Mouse (Mus musculus) urinary bladder, postnatal 10 days (tissue): ENCODE results near the gene Urad.

Experiments
- DNase-seq: peaks from one replicate; pipeline ENCODE4 v3.0.0; 2022; ENCODE audit warnings: low spot score

The Urad gene

GRCm38 (mm10) chr5:147269926-147270672, 52.1 kb downstream of the Urad start, which contains the start of gene Pdx1:
TSS of gene Pdx1 (plus strand) at chr5:147269959.
- DNase-seq = no peak

- DNase-seq = no peak
Measured at GRCm38 (mm10) chr5:147269371-147269770, 52.9 kb downstream of the Urad start.

GRCm38 (mm10) chr5:147268728-147269127, 53.5 kb downstream of the Urad start:
- no peak for DNase-seq

DNA sequence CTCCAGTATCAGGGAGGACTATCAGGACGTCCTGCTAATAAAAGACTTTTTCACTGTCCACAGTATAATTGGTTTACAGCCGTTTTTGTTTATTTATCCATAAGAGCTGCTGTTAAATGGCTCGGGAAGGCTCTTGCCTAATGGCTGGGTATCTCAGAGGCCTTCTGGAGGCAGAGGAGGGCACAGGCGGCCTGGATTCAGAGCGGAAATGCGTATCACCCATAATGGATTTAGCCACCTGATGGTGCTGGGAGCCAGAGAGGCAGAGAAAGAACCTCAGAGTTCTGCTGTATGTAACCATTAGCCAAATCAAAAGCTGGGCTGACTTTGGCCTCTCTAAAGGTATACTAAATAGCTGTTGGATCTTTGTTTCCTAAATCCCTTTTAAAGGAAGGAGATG, 54.8 kb downstream of the Urad start:
- no peak for DNase-seq
